Mouse (Mus musculus) limb, embryonic 11.5 days (tissue): Measurements from ENCODE around the gene Nuak2. TPM values are rescaled to one million over a fixed set of nuclear protein-coding genes. Genes with fewer than 3 reads are reported as not detected.

Experiments used
- ATAC-seq: fragments of 200-750 bp; cut with Nextera tagmentation; 2 replicates; pipeline ENCODE4 v1.8.0; 2017; ENCODE audit warnings: low read depth; ENCODE audit not compliant: insufficient number of reproducible peaks, low FRiP score, low TSS enrichment
- DNase-seq: peaks from one replicate; pipeline ENCODE4 v3.0.0-alpha.2; 2015; ENCODE audit warnings: low spot score
- H3K27ac ChIP-seq: fragments of 300-500 bp; sonication (generic); replicated peaks from 2 replicates; pipeline ENCODE4 v1.5.1; 2014; ENCODE audit warnings: low read depth, mild to moderate bottlenecking, low read length
- H3K27me3 ChIP-seq: fragments of 300-500 bp; sonication (generic); 2 replicates; pipeline ENCODE4 v1.6.1; 2014; ENCODE audit warnings: mild to moderate bottlenecking, low read length, mixed read lengths; ENCODE audit not compliant: control insufficient read depth, insufficient read depth
- H3K36me3 ChIP-seq: fragments of 300-500 bp; sonication (generic); 2 replicates; pipeline ENCODE4 v1.6.1; 2014; ENCODE audit warnings: mild to moderate bottlenecking, low read length, moderate library complexity, mixed read lengths; ENCODE audit not compliant: control insufficient read depth, insufficient read depth
- H3K4me1 ChIP-seq: fragments of 300-500 bp; sonication (generic); 2 replicates; pipeline ENCODE4 v1.6.1; 2014; ENCODE audit warnings: low read length, mixed read lengths; ENCODE audit not compliant: control insufficient read depth, insufficient read depth
- H3K4me2 ChIP-seq: fragments of 300-500 bp; sonication (generic); 2 replicates; pipeline ENCODE4 v1.6.1; 2014; ENCODE audit warnings: low read depth, mild to moderate bottlenecking, moderate library complexity; ENCODE audit not compliant: severe bottlenecking
- H3K4me3 ChIP-seq: fragments of 300-500 bp; sonication (generic); 2 replicates; pipeline ENCODE4 v1.5.1; 2014; ENCODE audit warnings: low read depth, low read length
- H3K9ac ChIP-seq: fragments of 300-500 bp; sonication (generic); 2 replicates; pipeline ENCODE4 v1.6.1; 2014; ENCODE audit warnings: mild to moderate bottlenecking, low read length
- H3K9me3 ChIP-seq: fragments of 300-500 bp; sonication (generic); 2 replicates; pipeline ENCODE4 v1.6.1; 2016; ENCODE audit warnings: low read length; ENCODE audit not compliant: control insufficient read depth
- WGBS: fragments of 180-500 bp; shearing (Covaris S2); extraction: QIAGEN DNeasy Blood & Tissue Kit; methylation state at CpG from one replicate; pipeline ENCODE4 v1.1.7; 2014; 5-methylcytosine and 5-hydroxymethylcytosine counted together
- polyA plus RNA-seq: library from polyadenylated mRNA; unstranded; fragments of >200 nt; fragmentation: Nextera tagmentation; extraction: Ambion mirVana; gene quantifications from 2 replicates; pipeline ENCODE4 v1.2.1, GENCODE M21; 2014

Gene Nuak2
- polyA plus RNA-seq, 1 experiment from 2014 or later, result 0.56 TPM

GRCm38 (mm10) chr1:132333675-132334141, 17.8 kb downstream of the Nuak2 start:
- Histone ChIP-seq H3K9ac (no peak overlapping the region), H3K4me1 (peaks cover 13% of the 10 kb centered on the region), H3K9me3 (no peaks in the 10 kb centered on the region), H3K4me3 (no peak overlapping the region), H3K36me3 (no peaks in the 10 kb centered on the region), H3K27ac (peak overlapping the region; percentile 37; the same call in 1 of the 2 replicates), H3K4me2 (no peak overlapping the region), H3K27me3 (no peaks in the 10 kb centered on the region)
- peak; percentile 73 for DNase-seq
- peak; percentile 74 for ATAC-seq
- WGBS, result 4% methylated on average over 4 of the region's 4 CpGs

GRCm38 (mm10) chr1:132334178-132334801, 18.4 kb downstream of the Nuak2 start:
- no peaks in the 10 kb centered on the region for H3K27me3 ChIP-seq
- peaks cover 13% of the 10 kb centered on the region for H3K4me1 ChIP-seq
- peak; percentile 27; the same call in 1 of the 2 replicates for ATAC-seq
- no peak for DNase-seq
- H3K4me3 ChIP-seq, result no peak overlapping the region
- H3K27ac ChIP-seq, result peak overlapping the region; percentile 37; the same call in 1 of the 2 replicates
- H3K9ac ChIP-seq, result no peak overlapping the region
- H3K4me2 ChIP-seq, result no peak overlapping the region
- no peaks in the 10 kb centered on the region for H3K9me3 ChIP-seq
- no peaks in the 10 kb centered on the region for H3K36me3 ChIP-seq
- 32% methylated on average over 6 of the region's 6 CpGs for WGBS

- H3K4me1 ChIP-seq, result peaks cover 13% of the 10 kb centered on the region
- DNase-seq (no peak), ATAC-seq (no peak)
- no peaks in the 10 kb centered on the region for H3K9me3 ChIP-seq
- H3K36me3 ChIP-seq, result no peaks in the 10 kb centered on the region
- H3K27ac ChIP-seq, result no peak overlapping the region
- H3K4me2 ChIP-seq, result no peak overlapping the region
- 70% methylated on average over 12 of the region's 12 CpGs for WGBS
- no peak overlapping the region for H3K9ac ChIP-seq
- no peak overlapping the region for H3K4me3 ChIP-seq
- H3K27me3 ChIP-seq, result no peaks in the 10 kb centered on the region
Measured at GRCm38 (mm10) chr1:132335378-132335965, 19.5 kb downstream of the Nuak2 start.

DNA sequence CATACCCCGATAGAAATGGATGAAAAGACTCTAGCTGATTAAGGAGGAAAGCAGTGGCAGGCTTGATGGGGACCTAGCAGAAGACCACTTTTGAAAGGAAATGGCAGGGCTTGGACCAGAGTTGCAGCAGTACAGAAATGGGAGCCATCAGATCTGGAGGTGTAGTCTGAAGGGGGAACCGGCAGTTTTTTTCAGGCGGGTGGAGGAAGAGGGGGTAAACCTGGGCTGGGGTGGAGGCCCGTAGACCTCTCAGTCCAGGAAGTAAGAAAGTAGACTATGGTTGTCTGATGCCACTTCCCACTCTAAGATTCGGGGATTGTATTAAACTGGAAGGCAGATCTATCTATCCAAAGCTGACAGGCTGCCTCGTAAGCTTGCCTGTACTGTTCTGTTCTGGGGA, 21.0 kb downstream of the Nuak2 start:
- peaks cover 13% of the 10 kb centered on the region for H3K4me1 ChIP-seq

GRCm38 (mm10) chr1:132338027-132338660, 22.2 kb downstream of the Nuak2 start:
- H3K9ac ChIP-seq, result no peak overlapping the region
- whole genome bisulfite sequencing, result 50% methylated on average over 8 of the region's 8 CpGs
- H3K27me3 ChIP-seq, result no peaks in the 10 kb centered on the region
- no peak overlapping the region for H3K4me2 ChIP-seq
- H3K36me3 ChIP-seq, result no peaks in the 10 kb centered on the region
- H3K27ac ChIP-seq, result no peak overlapping the region
- DNase-seq (no peak), ATAC-seq (no peak)
- H3K4me1 ChIP-seq, result peaks cover 13% of the 10 kb centered on the region
- H3K9me3 ChIP-seq, result no peaks in the 10 kb centered on the region
- no peak overlapping the region for H3K4me3 ChIP-seq

More for the DNA sequence above, 21.0 kb downstream of the Nuak2 start:
- Histone ChIP-seq H3K27me3 (no peaks in the 10 kb centered on the region), H3K9me3 (no peaks in the 10 kb centered on the region), H3K27ac (no peak overlapping the region), H3K9ac (no peak overlapping the region), H3K36me3 (no peaks in the 10 kb centered on the region), H3K4me3 (no peak overlapping the region), H3K4me2 (no peak overlapping the region)
- DNase-seq (no peak), ATAC-seq (no peak)
- WGBS, result 71% methylated on average over 6 of the region's 6 CpGs

DNA sequence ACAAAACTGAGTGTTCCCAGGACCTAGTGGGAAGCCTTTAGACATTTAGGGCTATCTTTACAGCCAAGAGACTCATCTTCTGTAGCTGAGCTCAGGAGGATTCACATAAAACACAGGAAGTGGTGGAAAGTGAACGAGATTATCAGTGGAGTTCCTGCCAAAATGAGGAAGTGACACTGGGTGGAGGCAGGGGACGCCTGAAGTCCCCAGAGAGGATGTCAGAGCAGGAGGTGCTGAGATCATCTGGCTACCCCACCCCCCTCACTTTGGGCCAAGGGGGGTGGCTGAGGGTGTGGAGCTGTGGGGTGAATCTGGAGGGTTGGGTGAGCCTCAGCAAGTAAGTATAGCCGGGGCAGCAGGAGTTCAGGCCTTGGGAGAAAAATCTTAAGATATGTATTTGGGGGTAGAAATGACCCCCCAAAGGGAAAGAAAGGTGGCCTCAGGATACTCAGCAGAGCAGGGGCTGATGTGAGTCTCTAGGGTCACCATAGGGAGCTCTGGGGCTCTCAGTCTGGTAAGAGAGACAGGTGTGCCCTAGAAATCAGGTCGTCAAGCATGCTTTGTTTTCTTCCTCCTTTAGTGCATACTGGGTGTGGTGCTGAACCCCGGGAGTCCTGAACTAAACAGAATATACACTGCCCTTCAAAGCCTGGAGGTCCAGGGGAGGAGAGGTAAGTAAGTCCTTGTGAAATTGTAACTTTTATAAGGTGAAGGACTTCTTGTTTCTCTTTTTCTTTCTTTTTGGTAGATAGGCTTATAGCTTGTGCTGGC, 26.0 kb downstream of the Nuak2 start:
- DNase-seq, result no peak

DNA sequence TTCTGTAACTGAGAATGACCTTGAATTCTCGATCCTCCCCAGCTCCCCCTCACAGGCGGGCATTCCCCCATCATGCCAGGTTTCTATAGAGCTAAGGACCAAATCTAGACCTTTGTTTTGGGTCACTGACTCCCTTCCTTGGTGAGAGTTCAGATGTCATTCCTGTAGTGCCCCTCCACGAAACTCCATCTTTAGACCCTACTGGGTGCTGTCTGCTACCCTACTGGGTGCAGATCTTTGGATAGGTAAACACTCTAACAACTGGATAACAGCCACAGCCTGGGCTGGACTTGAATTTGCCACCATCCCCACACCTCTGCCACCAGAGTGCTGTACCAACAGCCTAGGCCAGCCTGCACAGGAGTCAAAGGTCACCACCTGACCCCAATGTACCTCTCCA, 26.6 kb downstream of the Nuak2 start:
- no peak overlapping the region for H3K9ac ChIP-seq
- no peaks in the 10 kb centered on the region for H3K36me3 ChIP-seq
- H3K4me3 ChIP-seq, result no peak overlapping the region
- no peaks in the 10 kb centered on the region for H3K9me3 ChIP-seq
- ATAC-seq (no peak), DNase-seq (no peak)
- H3K27me3 ChIP-seq, result no peaks in the 10 kb centered on the region
- no peaks in the 10 kb centered on the region for H3K4me1 ChIP-seq
- 77% methylated on average over 3 of the region's 3 CpGs for WGBS
- H3K27ac ChIP-seq, result no peak overlapping the region
- no peak overlapping the region for H3K4me2 ChIP-seq

More for the DNA sequence above, 26.0 kb downstream of the Nuak2 start:
- Histone ChIP-seq H3K27me3 (no peaks in the 10 kb centered on the region), H3K4me2 (no peak overlapping the region), H3K4me3 (no peak overlapping the region), H3K9me3 (no peaks in the 10 kb centered on the region), H3K4me1 (no peaks in the 10 kb centered on the region), H3K27ac (no peak overlapping the region), H3K36me3 (no peaks in the 10 kb centered on the region), H3K9ac (no peak overlapping the region)
- ATAC-seq, result no peak
- WGBS, result 48% methylated on average over 5 of the region's 5 CpGs

GRCm38 (mm10) chr1:132343191-132343590, 27.3 kb downstream of the Nuak2 start:
- WGBS, result 92% methylated on average over 2 of the region's 2 CpGs
- Histone ChIP-seq H3K9ac (no peak overlapping the region), H3K36me3 (no peaks in the 10 kb centered on the region), H3K4me1 (no peaks in the 10 kb centered on the region), H3K9me3 (no peaks in the 10 kb centered on the region), H3K27ac (no peak overlapping the region), H3K4me3 (no peak overlapping the region), H3K4me2 (no peak overlapping the region), H3K27me3 (no peaks in the 10 kb centered on the region)
- ATAC-seq, result no peak
- no peak for DNase-seq
